Mouse (Mus musculus): Measurements from ENCODE around the gene Il17rc. TPM values are rescaled to one million over a fixed set of nuclear protein-coding genes. Genes with fewer than 3 reads are reported as not detected.

Il17rc gene
- total RNA-seq, 2 experiments from 2014 or later, result 6.0 to 6.3 TPM

Small RNAs within 50 kb of the gene (microRNA-seq; reads per million reads assigned to microRNA genes)
- gene Gm23365, result 0 reads per million in 2 experiments
- gene Gm24387, result 0 reads per million in 2 experiments

Other genes starting within 250 kb of the Il17rc start
- gene Mtmr14, start 233.6 kb upstream of the Il17rc start, total RNA-seq (2021), result 10 to 100 TPM; 15.7 to 17.3 TPM
- 10 to 100 TPM; 17.5 to 18.9 TPM for gene Cpne9, start 189.1 kb upstream of the Il17rc start, total RNA-seq (2021)
- 10 to 100 TPM; 32.2 to 35.1 TPM for gene Brpf1, start 164.3 kb upstream of the Il17rc start, total RNA-seq (2021)
- gene Ogg1, start 144.5 kb upstream of the Il17rc start, total RNA-seq (2021), result 1 to 10 TPM; 7.8 to 8.2 TPM
- gene Camk1, start 127.4 kb upstream of the Il17rc start, total RNA-seq (2021), result 10 to 100 TPM; 46.7 to 51.6 TPM
- gene Tada3, start 93.5 kb upstream of the Il17rc start, total RNA-seq (2021), result 10 to 100 TPM; 50.1 to 53.2 TPM
- gene Arpc4, start 93.3 kb upstream of the Il17rc start, total RNA-seq (2021), result 100 to 1,000 TPM; 320 to 364 TPM
- 10 to 100 TPM; 13.1 to 20.7 TPM for gene Ttll3, start 82.2 kb upstream of the Il17rc start, total RNA-seq (2021)
- 10 to 100 TPM; 32.7 to 32.9 TPM for gene Rpusd3, start 52.1 kb upstream of the Il17rc start, total RNA-seq (2021)
- gene Cidec, start 35.7 kb upstream of the Il17rc start, total RNA-seq (2021), result not detected
- 10 to 100 TPM; 42.8 to 48.0 TPM for gene Jagn1, start 28.9 kb upstream of the Il17rc start, total RNA-seq (2021)
- gene Il17re, start 12.9 kb upstream of the Il17rc start, total RNA-seq (2021), result under 1 TPM; 0.22 to 0.52 TPM
- gene Creld1, start 11.9 kb downstream of the Il17rc start, total RNA-seq (2021), result 100 to 1,000 TPM; 104 to 117 TPM
- 10 to 100 TPM; 54.7 to 57.0 TPM for gene Prrt3, start 30.5 kb downstream of the Il17rc start, total RNA-seq (2021)
- gene Emc3, start 60.2 kb downstream of the Il17rc start, total RNA-seq (2021), result 10 to 100 TPM; 76.8 to 85.4 TPM
- 1 to 10 TPM; 1.4 to 2.3 TPM for gene Fancd2, start 60.3 kb downstream of the Il17rc start, total RNA-seq (2021)
- gene Fancd2os, start 129.3 kb downstream of the Il17rc start, total RNA-seq (2021), result under 1 TPM; 0.20 to 0.80 TPM
- 100 to 1,000 TPM; 228 to 246 TPM for gene Brk1, start 133.3 kb downstream of the Il17rc start, total RNA-seq (2021)
- gene Vhl, start 152.5 kb downstream of the Il17rc start, total RNA-seq (2021), result 10 to 100 TPM; 47.3 to 52.3 TPM
- 10 to 100 TPM; 16.9 to 21.9 TPM for gene Irak2, start 167.0 kb downstream of the Il17rc start, total RNA-seq (2021)
- 10 to 100 TPM; 56.2 to 59.4 TPM for gene Tatdn2, start 225.6 kb downstream of the Il17rc start, total RNA-seq (2021)
- under 1 TPM in 1 of 2 experiments, not detected in 1; 0.57 TPM for gene Ghrl, start 248.5 kb downstream of the Il17rc start, total RNA-seq (2021)